Mouse (Mus musculus): Measurements from ENCODE around the gene Acot12.
"Not testable (repeated sequence)": the region's sequence is repeated elsewhere in the genome, so short reads cannot be mapped to it uniquely, and the experiment has no call there.

The Acot12 gene

DNA sequence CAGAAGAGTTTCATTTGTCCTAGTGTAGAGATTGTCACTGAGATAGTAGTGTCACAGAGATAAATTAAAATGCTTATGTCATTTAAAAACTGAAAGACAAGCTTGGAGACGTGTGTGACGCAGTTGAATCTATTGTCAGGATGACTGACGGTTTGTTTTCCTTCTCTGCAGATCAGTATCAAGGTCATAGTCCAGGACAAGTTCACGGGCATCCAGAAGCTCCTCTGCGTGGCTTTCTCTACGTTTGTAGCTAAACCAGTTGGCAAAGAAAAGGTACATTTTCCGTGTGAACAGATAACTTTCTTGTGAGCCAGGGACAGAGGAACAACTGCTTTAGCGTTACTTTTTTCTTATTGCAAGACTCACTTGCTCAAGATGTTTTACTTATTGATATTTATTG is 18.5 kb downstream of the Acot12 start:
- DNase-seq (ENCODE audit: low read depth in 1 of 2, low spot score in 2 of 2), result no peak

DNA sequence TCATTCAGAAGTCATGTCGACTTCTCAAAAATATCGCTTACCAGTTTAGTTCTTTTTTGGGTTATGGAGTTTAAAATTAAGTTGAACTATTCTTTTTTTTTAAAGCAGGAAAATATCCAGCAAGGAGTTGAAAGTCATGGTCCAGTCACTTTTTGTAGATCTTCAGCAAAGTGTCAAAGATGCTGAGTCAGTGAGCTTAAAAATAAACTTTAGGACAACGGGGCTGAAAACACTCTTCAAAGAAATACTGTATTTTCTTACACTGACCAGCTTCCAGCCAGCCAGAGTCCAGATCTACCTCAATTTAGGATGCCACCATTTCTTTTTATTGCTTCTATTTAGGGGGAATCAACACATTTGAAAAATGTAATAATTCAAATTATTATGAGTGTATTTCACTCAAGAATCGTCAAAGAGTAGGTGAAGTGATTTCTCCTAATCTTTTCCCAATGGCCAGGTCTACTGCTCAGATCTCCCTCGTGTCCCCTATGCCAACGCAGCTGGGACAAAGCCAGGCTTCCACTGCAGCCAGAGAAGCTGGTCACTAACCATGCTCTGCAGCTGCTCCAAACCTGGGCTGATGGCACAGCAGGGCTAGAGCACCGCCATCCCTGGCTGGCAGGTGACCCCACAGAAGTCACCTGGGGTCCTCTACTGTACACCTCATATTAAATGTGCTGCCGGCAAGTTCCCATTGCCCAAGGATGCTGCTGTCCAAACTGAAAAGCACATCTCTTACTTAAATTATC is 19.2 kb downstream of the Acot12 start:
- no peak for DNase-seq (ENCODE audit: low read depth in 1 of 2, low spot score in 2 of 2)

DNA sequence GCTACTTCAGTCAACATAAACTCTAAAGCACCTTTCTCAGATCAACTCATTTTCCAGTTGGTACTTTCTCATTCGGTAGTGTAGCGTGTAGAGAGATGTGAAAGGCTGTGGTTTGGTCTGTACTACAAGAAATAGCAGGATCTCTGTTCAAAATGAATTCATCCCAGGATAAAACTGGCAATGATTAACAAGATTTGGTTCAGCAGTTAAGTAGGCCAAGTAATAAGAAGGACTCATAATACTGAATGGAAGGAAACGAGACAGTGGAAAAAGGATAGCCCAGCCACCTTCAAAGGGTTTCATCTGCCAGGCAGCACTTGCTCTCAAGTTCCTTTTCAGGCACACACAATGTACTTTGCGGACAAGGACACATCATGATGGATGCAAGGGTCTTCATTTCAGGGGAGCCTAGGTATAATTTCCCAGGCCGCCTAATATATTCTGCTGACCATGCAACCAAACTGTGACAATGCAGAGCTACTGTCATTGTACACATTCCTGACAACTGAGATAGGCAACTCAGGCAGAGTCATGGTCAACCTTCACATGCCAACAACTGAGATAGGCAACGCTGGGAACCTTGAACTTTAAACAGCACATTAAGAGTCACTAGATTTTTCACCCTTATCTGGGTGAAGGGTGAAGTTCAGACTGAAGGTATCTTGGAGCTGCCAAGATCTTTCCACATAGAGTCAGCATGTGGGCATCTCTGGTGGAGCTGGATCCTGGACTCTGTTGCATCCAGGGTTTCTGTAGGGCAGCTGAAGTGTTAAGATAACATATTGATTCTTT is 20.5 kb downstream of the Acot12 start:
- no peak for DNase-seq (ENCODE audit: low read depth in 1 of 2, low spot score in 2 of 2)

DNA sequence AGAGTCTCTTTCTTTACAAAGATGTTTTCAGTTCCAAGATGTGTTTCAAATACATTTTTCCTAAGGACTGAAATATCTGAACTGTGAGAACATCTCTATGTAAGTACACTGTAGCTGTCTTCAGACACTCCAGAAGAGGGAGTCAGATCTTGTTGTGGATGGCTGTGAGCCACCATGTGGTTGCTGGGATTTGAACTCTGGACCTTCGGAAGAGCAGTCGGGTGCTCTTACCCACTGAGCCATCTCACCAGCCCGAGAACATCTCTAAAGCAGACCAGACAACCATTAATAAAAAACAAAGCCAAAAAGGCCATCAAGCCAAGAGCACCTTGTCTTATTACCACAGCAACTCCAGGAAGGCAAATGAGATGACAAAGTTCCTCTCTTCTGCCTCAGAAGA is 22.3 kb downstream of the Acot12 start:
- not testable (repeated sequence) for DNase-seq (ENCODE audit: low read depth in 1 of 2, low spot score in 2 of 2)

DNA sequence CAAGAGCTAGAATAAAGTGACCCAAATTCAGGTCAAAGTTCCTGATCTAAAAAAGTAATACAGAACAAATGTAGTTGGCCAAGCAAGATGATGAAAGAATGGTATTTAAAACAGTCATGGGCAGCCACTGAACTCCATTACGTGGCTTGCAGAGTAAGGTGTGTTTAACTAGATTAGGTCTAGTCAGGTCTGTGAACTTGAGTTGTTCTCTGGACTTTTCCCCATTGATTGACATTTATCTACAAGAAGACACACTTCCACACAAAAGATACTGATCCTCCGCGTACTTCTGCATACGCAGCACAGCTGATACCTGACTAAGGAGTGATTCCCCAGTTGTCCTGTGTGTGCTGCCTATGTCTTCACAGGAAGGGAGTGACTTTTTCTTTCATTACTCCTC is 24.3 kb downstream of the Acot12 start:
- no peak for DNase-seq (ENCODE audit: low read depth in 1 of 2, low spot score in 2 of 2)

DNA sequence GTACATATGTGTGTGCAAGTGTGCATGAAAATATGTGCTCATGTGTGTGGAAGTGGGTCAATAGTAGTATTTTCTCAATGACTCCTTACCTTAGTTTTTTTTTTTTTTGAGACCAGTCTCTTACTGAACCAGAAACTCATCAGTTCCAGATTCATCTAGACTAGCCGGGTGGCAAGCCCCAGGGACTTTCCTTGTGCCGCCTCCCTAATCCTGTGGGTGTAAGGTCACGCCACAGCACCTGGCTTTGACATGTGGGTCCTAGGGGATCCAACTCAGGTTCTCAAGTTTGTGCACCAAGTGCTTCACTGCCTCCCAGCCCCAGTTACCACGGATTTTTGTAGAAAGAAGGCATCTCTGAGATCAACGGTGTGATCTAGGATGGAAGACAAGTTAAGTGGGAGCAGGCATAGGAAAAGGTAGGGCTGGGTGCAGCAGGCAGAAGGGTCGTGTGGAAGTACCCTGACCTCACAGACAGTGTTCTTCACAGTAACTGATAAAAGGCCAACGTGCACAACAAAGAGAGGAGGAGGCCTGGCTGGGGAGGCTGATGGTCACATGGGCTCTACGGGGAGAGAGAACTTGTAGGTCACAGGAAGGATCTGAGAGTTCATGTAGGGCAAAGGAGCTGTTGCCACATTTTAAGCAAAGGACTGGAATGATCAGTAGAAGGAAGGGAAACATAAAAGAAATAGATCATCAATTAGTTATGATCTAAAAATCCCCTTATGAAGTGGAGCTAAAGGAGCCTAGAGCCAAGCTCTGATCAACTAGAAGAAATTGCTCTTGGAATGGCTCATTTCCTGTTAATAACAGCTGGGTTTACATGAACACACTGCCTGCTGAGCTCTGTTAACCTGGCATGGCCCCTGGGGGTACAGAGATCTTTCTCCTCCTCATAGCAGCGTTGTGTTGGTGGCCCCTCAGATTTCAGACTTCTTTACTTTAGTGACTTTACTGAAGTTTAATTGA is 27.7 kb downstream of the Acot12 start:
- no peak for DNase-seq (ENCODE audit: low read depth in 1 of 2, low spot score in 2 of 2)

DNA sequence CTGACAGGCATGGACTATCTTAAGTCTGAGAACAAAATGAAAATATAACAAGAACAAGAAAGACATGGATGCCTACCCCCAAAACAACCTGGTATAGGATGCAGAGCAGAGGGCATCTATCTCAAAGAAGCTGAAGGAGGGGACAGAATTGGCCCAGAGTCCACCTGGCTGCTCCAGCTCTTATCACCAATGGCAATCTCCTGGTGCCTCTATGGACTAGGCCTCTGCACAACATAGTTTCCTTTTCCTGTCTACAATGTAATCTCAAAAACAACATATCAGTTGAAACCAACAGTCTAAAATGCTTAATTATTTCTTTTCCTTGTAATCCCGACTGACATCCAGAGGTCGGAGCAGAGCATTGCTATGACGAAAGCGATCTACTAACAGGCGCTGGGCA is 36.8 kb downstream of the Acot12 start:
- no peak for DNase-seq (ENCODE audit: low read depth in 1 of 2, low spot score in 2 of 2)

DNA sequence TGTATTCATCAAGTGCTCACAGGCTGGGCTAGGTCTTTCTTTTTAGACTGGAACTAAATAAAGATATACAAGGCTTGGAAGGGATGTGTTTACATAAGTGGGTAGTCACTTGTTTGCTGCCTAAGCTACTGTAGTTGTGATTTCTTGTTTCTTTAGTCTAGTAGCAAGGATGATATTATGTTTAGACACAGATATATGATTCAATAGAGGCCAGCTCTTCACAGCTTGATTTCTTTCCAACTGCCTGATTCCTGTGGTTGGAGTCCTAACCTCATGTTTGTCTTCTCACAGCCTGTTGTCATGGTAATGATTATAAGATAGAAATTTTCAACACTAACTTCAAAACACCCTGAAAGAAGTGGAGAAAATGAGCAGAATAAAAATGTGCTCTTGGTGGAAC is 38.6 kb downstream of the Acot12 start:
- no peak for DNase-seq (ENCODE audit: low read depth in 1 of 2, low spot score in 2 of 2)

DNA sequence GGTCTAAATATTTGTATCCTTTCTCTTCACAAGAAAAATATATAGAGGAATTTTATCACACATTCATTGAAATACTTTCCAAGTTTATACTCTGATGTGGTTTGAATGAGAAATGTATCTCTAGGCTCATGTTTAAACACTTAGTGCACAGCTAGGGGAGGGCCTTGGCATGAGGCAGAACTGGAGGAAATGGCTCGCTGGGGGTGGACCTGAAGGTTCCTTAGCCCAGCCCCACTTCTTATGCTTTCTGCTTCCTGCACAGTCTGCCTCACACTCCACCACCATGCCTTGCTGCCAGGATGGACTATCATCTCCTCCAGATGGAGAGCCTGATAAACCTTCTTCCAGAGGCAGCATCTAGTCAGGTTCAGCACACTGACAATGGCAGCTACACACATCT is 50.7 kb downstream of the Acot12 start:
- no peak for DNase-seq (ENCODE audit: low read depth in 1 of 2, low spot score in 2 of 2)

DNA sequence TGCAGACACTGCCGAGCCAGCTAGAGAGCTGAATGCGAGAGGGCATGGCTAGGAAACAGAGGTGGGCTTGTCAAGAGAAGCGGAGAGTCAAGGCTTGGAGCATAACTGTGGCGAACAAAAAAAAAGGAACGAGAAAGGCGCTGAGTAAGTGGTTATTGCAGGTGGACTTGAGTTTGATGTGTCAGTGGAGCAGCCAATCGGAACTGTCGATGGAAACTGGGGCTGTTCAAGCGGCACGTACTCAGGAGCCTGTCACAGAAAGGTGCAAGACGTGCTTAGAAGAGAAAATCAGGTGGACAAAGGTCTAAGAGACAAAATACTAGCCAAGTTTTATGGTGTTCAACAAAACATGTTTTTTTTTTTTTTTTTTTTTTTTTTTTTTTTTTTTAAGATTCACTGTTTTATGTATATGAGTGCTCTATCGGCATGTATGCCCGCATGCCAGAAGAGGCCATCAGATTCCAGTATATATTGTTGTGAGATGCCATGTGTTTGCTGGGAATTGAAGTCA is 53.7 kb downstream of the Acot12 start:
- DNase-seq (ENCODE audit: low read depth in 1 of 2, low spot score in 2 of 2), result no peak

DNA sequence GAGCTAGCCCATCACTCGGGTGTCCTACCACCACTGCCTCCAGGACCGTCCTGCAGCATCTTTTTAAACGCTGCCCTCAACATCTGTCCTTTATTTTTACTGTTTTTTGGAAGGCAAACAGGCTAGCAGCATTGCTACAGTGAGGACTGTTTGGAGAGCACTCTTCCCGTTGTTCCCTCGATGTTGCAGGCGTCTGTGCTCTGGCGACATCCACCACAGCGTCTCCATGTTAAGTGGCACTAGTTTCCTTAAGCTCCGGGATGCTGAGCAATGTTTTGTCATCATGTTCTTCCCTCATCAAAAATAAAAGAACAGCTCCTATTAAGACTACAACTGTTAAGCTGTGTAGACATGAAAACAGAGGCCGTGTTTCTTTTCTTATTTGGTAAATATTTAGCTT is 54.3 kb downstream of the Acot12 start:
- DNase-seq (ENCODE audit: low read depth in 1 of 2, low spot score in 2 of 2), result no peak

DNA sequence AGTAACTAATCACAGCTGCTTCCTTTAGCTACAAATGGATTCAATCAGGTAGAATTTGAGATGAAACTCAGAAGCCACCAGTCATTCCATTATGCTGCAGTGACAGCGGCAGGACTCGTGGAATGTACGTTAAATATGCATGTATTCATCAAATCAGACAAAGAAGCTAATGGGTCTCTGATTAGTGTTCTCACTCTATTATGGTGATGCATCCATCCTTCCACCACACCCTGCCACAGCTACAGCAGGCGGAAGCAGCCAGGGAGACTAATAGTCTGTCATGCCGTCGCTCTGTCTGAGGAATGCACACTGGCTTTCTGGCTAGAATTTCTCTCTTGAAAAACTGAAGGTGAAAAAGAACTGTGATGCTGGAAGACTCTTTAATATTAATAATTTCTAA is 54.7 kb downstream of the Acot12 start:
- no peak for DNase-seq (ENCODE audit: low read depth in 1 of 2, low spot score in 2 of 2)

DNA sequence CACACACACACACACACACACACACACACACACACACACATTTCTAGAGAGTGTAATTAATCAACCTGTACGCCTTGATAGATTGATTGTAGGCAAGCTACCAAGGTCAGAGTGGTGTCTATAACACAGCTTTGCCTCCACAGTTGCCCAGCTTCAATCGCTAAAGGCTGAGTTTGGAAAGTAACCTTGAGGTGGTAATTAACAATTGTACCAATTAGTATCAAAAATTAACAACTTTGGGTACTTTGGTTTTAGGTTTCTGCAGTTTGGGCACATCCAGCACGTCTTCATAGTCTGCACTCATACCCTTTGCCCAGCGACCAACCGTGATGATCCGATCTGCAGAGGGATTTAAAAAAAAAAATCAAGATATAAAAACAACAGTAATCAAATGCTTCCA is 55.6 kb downstream of the Acot12 start:
- no peak for DNase-seq (ENCODE audit: low read depth in 1 of 2, low spot score in 2 of 2)

DNA sequence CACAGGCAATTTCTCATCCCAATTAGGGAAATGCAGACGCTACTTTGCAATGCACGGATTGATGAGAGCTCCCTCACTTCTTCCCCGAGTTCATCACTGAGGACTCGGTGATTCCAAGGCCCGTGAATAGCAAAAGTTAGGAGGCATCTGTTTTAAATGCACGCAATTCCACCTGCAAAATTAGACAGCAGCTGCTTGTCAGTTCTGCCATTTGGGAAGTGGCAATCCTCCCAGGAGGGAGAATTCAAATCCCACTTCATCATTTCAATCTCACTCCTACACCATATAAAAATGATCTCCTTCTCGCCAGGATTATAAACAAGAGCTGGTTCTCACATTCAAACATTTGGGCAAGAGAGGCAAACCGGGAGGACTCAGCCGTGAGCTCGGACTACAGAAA is 56.1 kb downstream of the Acot12 start:
- no peak for DNase-seq (ENCODE audit: low read depth in 1 of 2, low spot score in 2 of 2)

DNA sequence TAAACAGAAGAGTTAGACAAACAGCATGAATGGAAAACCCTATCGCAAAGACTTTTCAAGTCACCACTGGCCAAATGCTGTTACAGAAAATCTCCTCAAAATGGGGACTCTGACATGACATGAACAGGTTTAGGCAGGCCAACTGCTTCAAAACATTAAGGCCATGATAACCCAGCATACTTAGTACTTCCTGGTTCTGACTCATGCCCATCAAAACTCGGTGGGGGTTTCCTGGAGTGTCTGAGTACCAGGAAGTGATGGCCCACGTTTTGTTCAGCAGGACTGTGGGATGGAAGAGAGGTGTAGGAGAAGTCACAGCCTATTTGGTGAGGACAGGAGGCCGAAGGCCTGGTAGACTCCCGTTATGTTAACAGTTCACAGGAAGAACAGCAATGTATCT is 60.4 kb downstream of the Acot12 start:
- DNase-seq (ENCODE audit: low read depth in 1 of 2, low spot score in 2 of 2), result no peak

DNA sequence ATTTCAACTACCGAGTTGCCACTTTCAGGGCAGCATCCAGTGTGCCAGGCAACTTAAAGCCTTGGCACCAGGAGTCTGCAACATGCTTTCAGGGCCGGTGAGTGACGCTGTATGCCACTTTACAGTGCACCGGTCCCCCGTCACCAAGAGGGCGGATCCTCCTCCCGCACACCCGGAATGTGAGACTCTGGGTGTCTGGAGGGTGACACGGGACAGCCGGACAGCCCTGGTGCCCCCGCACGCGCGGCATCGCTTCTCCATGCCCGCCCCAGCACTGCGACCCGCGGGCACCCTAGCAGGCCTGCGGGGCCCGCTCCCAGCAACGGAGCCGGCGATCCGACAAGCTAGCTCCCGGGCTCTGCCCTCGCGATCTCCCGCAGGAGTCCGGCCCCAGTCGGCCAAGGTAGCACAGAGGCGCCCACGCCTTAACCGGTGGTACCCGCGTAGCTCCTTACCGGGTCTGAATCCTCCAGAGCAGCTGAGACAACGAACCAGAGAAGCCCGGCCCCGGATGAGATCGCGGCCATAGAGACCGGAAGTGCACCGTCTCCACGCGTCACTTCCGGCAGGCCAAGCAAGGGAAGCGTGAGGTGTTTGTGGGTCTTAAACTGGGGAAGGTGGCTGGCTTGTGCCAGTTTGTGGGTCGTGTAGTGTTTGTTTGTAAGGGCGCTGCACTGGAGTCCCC is 66.0 kb downstream of the Acot12 start, which contains the start of gene Zcchc9:
Zcchc9 (minus strand) TSS at position 551 of the 685 bp plus-strand sequence.
- DNase-seq (ENCODE audit: low read depth in 1 of 2, low spot score in 2 of 2), result peak; percentile 33 to 78

DNA sequence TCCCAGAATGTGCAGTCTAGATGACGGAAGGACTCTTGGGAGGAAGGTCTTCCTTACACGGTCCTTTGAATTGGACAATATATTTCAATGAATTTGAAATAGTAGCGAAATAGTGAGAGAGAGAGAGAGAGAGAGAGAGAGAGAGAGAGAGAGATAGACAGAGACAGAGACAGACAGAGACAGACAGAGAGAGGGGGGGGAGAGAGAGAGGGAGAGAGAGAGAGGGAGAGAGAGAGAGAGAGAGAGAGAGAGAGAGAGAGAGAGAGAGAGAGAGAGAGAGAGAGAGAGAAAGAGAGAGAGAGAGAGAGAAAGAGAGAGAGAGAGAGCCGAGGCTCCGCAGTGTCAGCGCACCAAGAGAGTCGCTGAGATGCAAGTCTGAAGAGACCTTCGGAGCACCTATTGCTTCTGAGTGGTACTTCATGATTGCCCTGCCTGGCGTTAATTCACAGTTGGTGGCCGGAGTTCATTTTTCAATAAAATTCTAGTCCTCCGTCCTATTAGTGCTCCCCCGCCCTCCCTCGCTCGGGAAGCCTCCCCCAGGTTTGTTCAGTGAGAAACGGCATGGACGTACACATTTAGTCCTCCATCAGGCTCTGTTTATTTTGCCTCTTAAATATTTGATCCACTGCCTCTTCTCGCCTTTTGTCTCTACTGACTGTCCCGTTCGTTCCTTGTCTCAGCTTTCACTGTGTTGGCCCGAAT is 66.7 kb downstream of the Acot12 start:
- DNase-seq (ENCODE audit: low read depth in 1 of 2, low spot score in 2 of 2), result no peak

DNA sequence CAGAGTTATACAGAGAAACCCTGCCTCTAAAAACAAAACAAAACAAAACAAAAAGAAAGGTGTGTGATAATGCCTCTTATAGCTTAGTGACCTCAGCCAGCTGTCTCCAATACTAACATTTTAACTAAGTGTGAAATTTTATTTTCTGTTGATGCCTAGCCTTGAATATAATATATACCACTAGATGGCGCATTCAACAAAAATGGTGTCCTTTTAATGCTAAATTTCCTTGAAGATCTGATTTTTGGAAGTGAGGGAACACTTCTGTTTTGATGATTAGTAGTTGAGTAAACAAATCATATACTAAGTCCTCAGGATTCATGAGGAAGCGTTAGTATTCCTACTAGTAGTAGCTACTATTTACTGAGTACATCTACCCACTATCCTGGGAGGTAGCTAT is 68.2 kb downstream of the Acot12 start:
- DNase-seq (ENCODE audit: low read depth in 1 of 2, low spot score in 2 of 2), result no peak

DNA sequence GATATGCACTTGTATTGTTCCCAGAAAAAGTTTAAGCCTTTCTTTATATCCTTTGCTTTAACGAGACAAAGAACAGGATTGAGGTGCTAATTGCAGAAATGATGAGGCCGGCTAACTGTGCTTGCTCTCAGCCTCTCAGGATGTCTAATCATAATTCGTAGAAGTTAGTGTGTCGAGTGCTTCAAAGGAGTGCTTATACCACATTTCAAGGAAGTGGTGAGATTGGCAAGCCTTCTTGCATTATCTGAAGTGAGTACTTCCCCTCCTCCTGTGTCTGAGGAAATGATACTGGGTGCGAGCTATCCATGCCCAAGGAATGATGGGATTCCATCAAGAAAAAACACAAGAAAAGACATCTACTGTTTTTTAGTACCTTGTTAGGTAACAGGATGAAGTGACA is 73.4 kb downstream of the Acot12 start:
- DNase-seq (ENCODE audit: low read depth in 1 of 2, low spot score in 2 of 2), result no peak

DNA sequence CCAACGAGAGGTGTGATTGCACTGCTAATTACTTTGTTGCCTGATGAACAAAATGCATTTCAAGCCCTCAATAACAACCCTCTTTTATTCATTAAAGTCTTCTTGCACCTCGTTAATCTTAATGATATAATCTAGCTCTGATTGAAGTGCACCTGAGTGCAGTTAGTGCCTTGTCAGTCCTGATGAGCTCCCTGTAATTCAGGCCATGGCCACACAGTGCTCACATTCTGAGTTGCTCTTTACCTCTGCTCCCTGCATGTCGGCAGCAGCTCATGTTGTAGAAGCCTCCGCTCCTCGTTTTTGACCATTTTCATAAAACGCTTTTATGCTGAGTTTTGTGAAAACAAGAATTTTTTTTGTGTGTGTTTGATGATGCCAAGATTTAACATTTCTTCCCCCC is 82.4 kb downstream of the Acot12 start:
- DNase-seq (ENCODE audit: low read depth in 1 of 2, low spot score in 2 of 2), result no peak

Data from monocyte, adult 2 months (primary cell).